Mouse (Mus musculus) heart, postnatal 36 days (tissue): ENCODE data around the gene Prok2. TPM values are rescaled to one million over a fixed set of nuclear protein-coding genes. Genes with fewer than 3 reads are reported as not detected.

Experiments
- total RNA-seq, 2 experiments: library from RNA; stranded (reverse); gene quantifications; 2 replicates each; pipeline ENCODE4 v1.2.3; 2021

The Prok2 gene
- total RNA-seq, 2 experiments from 2014 or later, result not detected

Other genes with a start within 250 kb of the Prok2 start
- gene Foxp1, start 203.7 kb downstream of the Prok2 start, total RNA-seq, result 10 to 100 TPM; 31.9 to 39.3 TPM
- 10 to 100 TPM; 41.2 to 43.2 TPM for gene Eif4e3, start 59.6 kb downstream of the Prok2 start, total RNA-seq
- gene Gm20696, start 59.6 kb downstream of the Prok2 start, total RNA-seq, result 1 to 10 TPM; 2.4 to 2.5 TPM
- gene Gpr27, start 33.7 kb downstream of the Prok2 start, total RNA-seq, result 1 to 10 TPM; 3.9 to 6.6 TPM